Mouse (Mus musculus) brain, embryonic 14.5 days (tissue): Measurements from ENCODE around the gene Cd320.

Source experiments
- CTCF ChIP-seq: fragments of 200-500 bp; IDR thresholded peaks from 2 replicates; pipeline ENCODE4 v1.5.1; 2012; ENCODE audit warnings: inconsistent platforms, mild to moderate bottlenecking, moderate library complexity, borderline replicate concordance; ENCODE audit not compliant: insufficient read depth, insufficient read length; ENCODE audit errors: extremely low read depth
- POLR2A ChIP-seq: fragments of 200-500 bp; IDR thresholded peaks from 2 replicates; pipeline ENCODE4 v1.6.1; 2012; ENCODE audit warnings: mild to moderate bottlenecking, inconsistent platforms, borderline replicate concordance; ENCODE audit not compliant: poor library complexity, insufficient read depth, insufficient read length, severe bottlenecking; ENCODE audit errors: extremely low read depth

- TF ChIP-seq CTCF = no peak
- TF ChIP-seq POLR2A = no peak
These were observed 24.8 kb upstream of the Cd320 start for GRCm38 (mm10) chr17:33817969-33818643.
